Mouse (Mus musculus) MN1 (cell line): ENCODE results near the gene Tmem132c.

Experiments
- DNase-seq: peaks from one replicate; pipeline ENCODE4 v3.0.0-alpha.2; 2016; ENCODE audit warnings: low spot score

Tmem132c gene

GRCm38 (mm10) chr5:127423936-127424335, 182.3 kb downstream of the Tmem132c start:
- no peak for DNase-seq

- no peak for DNase-seq
Observed at GRCm38 (mm10) chr5:127429124-127429523, 187.5 kb downstream of the Tmem132c start.

- no peak for DNase-seq
Observed at GRCm38 (mm10) chr5:127431561-127431960, 190.0 kb downstream of the Tmem132c start.

GRCm38 (mm10) chr5:127436836-127437235, 195.2 kb downstream of the Tmem132c start:
- no peak for DNase-seq

- no peak for DNase-seq
Observed at GRCm38 (mm10) chr5:127438639-127439038, 197.0 kb downstream of the Tmem132c start.

GRCm38 (mm10) chr5:127441963-127442362, 200.4 kb downstream of the Tmem132c start:
- DNase-seq = no peak

- DNase-seq = no peak
Observed at GRCm38 (mm10) chr5:127453580-127453979, 212.0 kb downstream of the Tmem132c start.

- no peak for DNase-seq
Observed at GRCm38 (mm10) chr5:127454068-127454467, 212.5 kb downstream of the Tmem132c start.

GRCm38 (mm10) chr5:127456076-127456475, 214.5 kb downstream of the Tmem132c start:
- no peak for DNase-seq

GRCm38 (mm10) chr5:127468151-127468550, 226.5 kb downstream of the Tmem132c start:
- DNase-seq = no peak

GRCm38 (mm10) chr5:127470351-127470750, 228.7 kb downstream of the Tmem132c start:
- no peak for DNase-seq

- no peak for DNase-seq
Observed at GRCm38 (mm10) chr5:127471902-127472301, 230.3 kb downstream of the Tmem132c start.

GRCm38 (mm10) chr5:127473706-127474105, 232.1 kb downstream of the Tmem132c start:
- DNase-seq = no peak

- DNase-seq = no peak
Observed at GRCm38 (mm10) chr5:127474856-127475255, 233.2 kb downstream of the Tmem132c start.

- DNase-seq = no peak
Observed at GRCm38 (mm10) chr5:127477790-127478189, 236.2 kb downstream of the Tmem132c start.

GRCm38 (mm10) chr5:127478322-127478721, 236.7 kb downstream of the Tmem132c start:
- DNase-seq = no peak

- DNase-seq = no peak
Observed at GRCm38 (mm10) chr5:127480931-127481330, 239.3 kb downstream of the Tmem132c start.

GRCm38 (mm10) chr5:127481416-127481815, 239.8 kb downstream of the Tmem132c start:
- no peak for DNase-seq

- no peak for DNase-seq
Observed at GRCm38 (mm10) chr5:127482342-127482741, 240.7 kb downstream of the Tmem132c start.

- no peak for DNase-seq
Observed at GRCm38 (mm10) chr5:127483955-127484659, 242.5 kb downstream of the Tmem132c start.

GRCm38 (mm10) chr5:127484813-127485486, 243.3 kb downstream of the Tmem132c start:
- DNase-seq = no peak

- DNase-seq = no peak
Observed at GRCm38 (mm10) chr5:127487190-127487589, 245.6 kb downstream of the Tmem132c start.

GRCm38 (mm10) chr5:127488666-127489065, 247.1 kb downstream of the Tmem132c start:
- DNase-seq = no peak

- no peak for DNase-seq
Observed at GRCm38 (mm10) chr5:127491724-127492123, 250.1 kb downstream of the Tmem132c start.
